Mouse (Mus musculus): ENCODE results near the gene Ntn1.

Gene Ntn1

DNA sequence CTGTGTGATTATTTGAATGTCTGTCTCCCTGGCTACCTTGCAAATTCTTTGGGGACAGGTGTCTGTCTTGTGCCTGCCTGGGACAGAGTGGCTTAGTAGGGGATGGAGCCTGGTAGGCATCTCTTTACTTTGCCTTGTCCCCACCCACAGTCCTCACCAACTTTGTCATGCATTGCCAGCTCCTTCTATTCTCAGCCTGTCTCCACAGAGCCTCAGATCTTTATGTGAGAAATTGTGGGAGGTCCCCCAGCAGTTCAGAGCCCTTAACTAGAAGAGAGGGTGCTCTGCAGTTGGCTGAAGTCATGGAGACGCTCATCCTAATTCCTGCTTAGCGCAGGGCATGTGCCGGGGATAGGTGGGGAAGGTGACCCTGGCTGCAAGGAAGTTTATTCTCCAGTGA is 215.0 kb downstream of the Ntn1 start:
- DNase-seq (ENCODE audit: low spot score) = no peak

- no peak for DNase-seq (ENCODE audit: low spot score)
Measured at GRCm38 (mm10) chr11:68177415-68177814, 223.2 kb downstream of the Ntn1 start.

DNA sequence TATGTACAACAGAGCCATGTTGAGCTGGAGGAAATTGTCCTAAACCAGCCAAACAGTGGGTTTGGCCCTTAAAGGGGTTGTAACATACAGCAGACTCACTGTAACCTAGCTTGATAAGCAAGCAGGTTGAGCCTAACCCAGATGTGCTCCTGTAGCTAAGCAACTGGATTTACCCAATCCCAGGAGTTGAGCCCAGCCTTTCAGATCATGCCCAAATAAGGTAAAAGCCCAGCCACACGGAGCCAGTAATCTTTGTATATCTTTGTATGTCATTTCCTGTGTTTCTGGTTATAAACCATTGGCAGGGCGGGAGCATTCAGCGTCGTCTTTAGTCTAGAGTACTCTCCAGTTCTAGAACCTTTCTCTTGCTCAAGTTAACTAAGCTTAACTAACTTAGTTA is 224.1 kb downstream of the Ntn1 start:
- no peak for DNase-seq (ENCODE audit: low spot score)

DNA sequence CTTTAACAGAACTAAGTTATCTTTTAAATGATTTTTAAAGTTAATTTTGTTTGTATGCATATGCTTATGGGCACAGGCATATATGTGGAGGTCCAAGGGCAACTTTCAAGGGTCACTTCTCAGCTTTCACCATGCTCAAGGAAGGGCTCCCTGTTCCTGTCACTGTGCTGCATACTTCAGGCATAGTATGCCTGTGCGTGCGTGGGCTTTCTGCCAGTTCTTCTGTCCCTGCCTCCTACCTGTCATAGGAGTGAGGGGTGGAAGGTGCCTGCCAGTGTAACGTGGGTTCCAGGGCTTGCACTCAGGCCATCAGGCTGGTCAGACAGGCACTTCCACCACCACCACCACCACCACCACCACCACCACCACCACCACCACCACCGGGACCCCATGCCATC is 228.0 kb downstream of the Ntn1 start:
- DNase-seq (ENCODE audit: low spot score) = no peak

- DNase-seq (ENCODE audit: low spot score) = no peak
Measured at GRCm38 (mm10) chr11:68171973-68172647, 228.5 kb downstream of the Ntn1 start.

GRCm38 (mm10) chr11:68168427-68168826 is 232.2 kb downstream of the Ntn1 start:
- DNase-seq (ENCODE audit: low spot score) = no peak

DNA sequence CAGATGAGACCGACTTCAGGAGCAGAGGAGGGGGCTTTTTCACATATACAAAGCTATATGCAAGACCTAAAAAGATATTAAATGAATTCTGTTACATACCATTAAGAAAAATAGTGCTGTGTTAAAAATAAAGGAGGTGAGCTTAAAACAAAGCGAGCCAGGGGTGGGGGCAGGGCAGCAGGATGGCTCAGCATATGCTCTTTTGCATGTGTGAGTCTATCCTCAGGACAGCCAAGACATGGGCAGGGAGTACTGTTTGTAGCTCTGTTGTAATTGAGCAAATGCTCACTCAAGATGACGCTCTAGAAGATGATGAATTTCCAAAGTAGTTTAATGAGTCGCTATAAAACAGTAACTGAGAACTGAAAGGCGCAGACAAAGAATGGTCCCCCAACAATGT is 236.2 kb downstream of the Ntn1 start:
- DNase-seq (ENCODE audit: low spot score) = no peak

GRCm38 (mm10) chr11:68159867-68160266 is 240.8 kb downstream of the Ntn1 start:
- DNase-seq (ENCODE audit: low spot score) = no peak
